Comparison of ENCODE assay signal across 7 mouse cellular contexts in genomic region chr9:114025846-114026245, GRCm38 (mm10). TPM values are rescaled to one million over a fixed set of nuclear protein-coding genes. Genes with fewer than 3 reads are reported as not detected.
A peak's percentile ranks its signal among the peaks of the same experiment; 100 is the strongest.
DNase-seq lines count a peak whose midpoint lies in the region; ATAC-seq lines count a peak whose summit lies in the region.

No protein-coding gene starts in this region.

- H3K4me2 ChIP-seq in embryonic facial prominence, embryonic 12.5 days (replicated peaks) = peak overlapping the region; percentile 86
- H3K4me2 ChIP-seq in stomach, embryonic 15.5 days = peak overlapping the region; percentile 98

- DNase-seq in limb, embryonic 10.5 days (ENCODE audit: low spot score) = peak; percentile 75
- no peak for DNase-seq in urinary bladder, adult 2 months (ENCODE audit: low spot score)
- no peak for DNase-seq in thymus, postnatal 14 days

- H3K9me3 ChIP-seq in megakaryocyte, embryonic 14.5 days = peaks cover 4% of the 10 kb centered on the region
- no peaks in the 10 kb centered on the region for H3K9me3 ChIP-seq in embryonic facial prominence, embryonic 12.5 days
- H3K9me3 ChIP-seq in limb, embryonic 10.5 days (replicated peaks) = no peaks in the 10 kb centered on the region
- H3K9me3 ChIP-seq in stomach, embryonic 15.5 days = no peaks in the 10 kb centered on the region

- no peak overlapping the region for H3K27ac ChIP-seq in embryonic facial prominence, embryonic 12.5 days
- peak overlapping the region; percentile 82 for H3K27ac ChIP-seq in limb, embryonic 10.5 days
- H3K27ac ChIP-seq in stomach, embryonic 15.5 days = no peak overlapping the region

- H3K9ac ChIP-seq in embryonic facial prominence, embryonic 12.5 days = peak overlapping the region; percentile 64
- H3K9ac ChIP-seq in stomach, embryonic 15.5 days = no peak overlapping the region

- ATAC-seq in megakaryocyte, adult 5-6 weeks (ENCODE audit: poor library complexity, severe bottlenecking) = no peak
- ATAC-seq in embryonic facial prominence, embryonic 12.5 days (ENCODE audit: insufficient number of reproducible peaks, insufficient read depth, low FRiP score, low TSS enrichment) = no peak
- ATAC-seq in stomach, embryonic 15.5 days (ENCODE audit: insufficient read depth, low FRiP score, low read depth) = no peak

- WGBS in embryonic facial prominence, embryonic 12.5 days = 11% methylated on average over 8 of the region's 8 CpGs
- WGBS in limb, embryonic 10.5 days = 4% methylated on average over 8 of the region's 8 CpGs
- 9% methylated on average over 8 of the region's 8 CpGs for WGBS in stomach, embryonic 15.5 days

- peaks cover 21% of the 10 kb centered on the region for H3K4me1 ChIP-seq in megakaryocyte, embryonic 14.5 days
- peaks cover 9% of the 10 kb centered on the region for H3K4me1 ChIP-seq in embryonic facial prominence, embryonic 12.5 days
- H3K4me1 ChIP-seq in limb, embryonic 10.5 days = peaks cover 28% of the 10 kb centered on the region
- H3K4me1 ChIP-seq in stomach, embryonic 15.5 days = no peaks in the 10 kb centered on the region

- no peaks in the 10 kb centered on the region for H3K36me3 ChIP-seq in megakaryocyte, embryonic 14.5 days (replicated peaks; ENCODE audit: low read length)
- H3K36me3 ChIP-seq in embryonic facial prominence, embryonic 12.5 days = no peaks in the 10 kb centered on the region
- no peaks in the 10 kb centered on the region for H3K36me3 ChIP-seq in limb, embryonic 10.5 days
- H3K36me3 ChIP-seq in stomach, embryonic 15.5 days = no peaks in the 10 kb centered on the region

- peak overlapping the region; percentile 95 for H3K4me3 ChIP-seq in megakaryocyte, embryonic 14.5 days (replicated peaks)
- H3K4me3 ChIP-seq in embryonic facial prominence, embryonic 12.5 days = peak overlapping the region; percentile 69
- peak overlapping the region; percentile 76 for H3K4me3 ChIP-seq in limb, embryonic 10.5 days
- peak overlapping the region; percentile 58 for H3K4me3 ChIP-seq in stomach, embryonic 15.5 days (replicated peaks)

- H3K27me3 ChIP-seq in megakaryocyte, embryonic 14.5 days (replicated peaks) = peaks cover 38% of the 10 kb centered on the region
- H3K27me3 ChIP-seq in embryonic facial prominence, embryonic 12.5 days = no peaks in the 10 kb centered on the region
- H3K27me3 ChIP-seq in limb, embryonic 10.5 days (ENCODE audit: low read depth, poor library complexity, severe bottlenecking) = peaks cover 89% of the 10 kb centered on the region
- no peaks in the 10 kb centered on the region for H3K27me3 ChIP-seq in stomach, embryonic 15.5 days (replicated peaks)

RNA-seq across cellular contexts. Expression of gene Fbxl2, which starts 20.1 kb away (rescaled TPM):
- polyA plus RNA-seq in megakaryocyte, embryonic 14.5 days (2012; ENCODE audit: insufficient read depth, low replicate concordance) = 0.70 and 1.8 TPM in 2 replicates
- total RNA-seq in megakaryocyte, adult 5-6 weeks (2015) = 3.5 TPM in 2 replicates
- 3.8 and 6.7 TPM in 2 replicates for total RNA-seq in megakaryocyte, adult 5-6 weeks (2017)
- polyA plus RNA-seq in embryonic facial prominence, embryonic 12.5 days (2016; fragmentation: Nextera tagmentation; extraction: Ambion mirVana) = 8.3 and 8.6 TPM in 2 replicates
- polyA plus RNA-seq in limb, embryonic 10.5 days (2016; fragmentation: Nextera tagmentation; extraction: Ambion mirVana) = 3.2 and 5.4 TPM in 2 replicates
- polyA plus RNA-seq in stomach, embryonic 15.5 days (2015; fragmentation: Nextera tagmentation; extraction: Ambion mirVana) = 2.7 and 2.9 TPM in 2 replicates
- 2.5 and 3.6 TPM in 2 replicates for polyA plus RNA-seq in urinary bladder, adult 2 months (2012; rRNA removed)

RNA-seq across cellular contexts. Expression of gene Susd5, which starts 31.1 kb away (rescaled TPM):
- 0.66 TPM in 1 of 2 replicates, not detected in the other for polyA plus RNA-seq in megakaryocyte, embryonic 14.5 days (2012; ENCODE audit: insufficient read depth, low replicate concordance)
- 0.32 TPM in 1 of 2 replicates, not detected in the other for total RNA-seq in megakaryocyte, adult 5-6 weeks (2015)
- not detected in 2 replicates for total RNA-seq in megakaryocyte, adult 5-6 weeks (2017)
- polyA plus RNA-seq in embryonic facial prominence, embryonic 12.5 days (2016; fragmentation: Nextera tagmentation; extraction: Ambion mirVana) = 6.4 and 9.2 TPM in 2 replicates
- 0.13 and 0.66 TPM in 2 replicates for polyA plus RNA-seq in limb, embryonic 10.5 days (2016; fragmentation: Nextera tagmentation; extraction: Ambion mirVana)
- 0.31 and 0.33 TPM in 2 replicates for polyA plus RNA-seq in stomach, embryonic 15.5 days (2015; fragmentation: Nextera tagmentation; extraction: Ambion mirVana)
- 0.62 and 0.87 TPM in 2 replicates for polyA plus RNA-seq in urinary bladder, adult 2 months (2012; rRNA removed)
